Mouse (Mus musculus): Measurements from ENCODE around the gene Xkrx. TPM values are rescaled to one million over a fixed set of nuclear protein-coding genes. Genes with fewer than 3 reads are reported as not detected.
"Not testable (repeated sequence)": the region's sequence is repeated elsewhere in the genome, so short reads cannot be mapped to it uniquely, and the experiment has no call there.

The Xkrx gene
- total RNA-seq (2014; rRNA removed): 0.07 and 0.09 TPM in 2 replicates
- 0.09 and 0.10 TPM in 2 replicates for polyA plus RNA-seq (2012; rRNA removed)

DNA sequence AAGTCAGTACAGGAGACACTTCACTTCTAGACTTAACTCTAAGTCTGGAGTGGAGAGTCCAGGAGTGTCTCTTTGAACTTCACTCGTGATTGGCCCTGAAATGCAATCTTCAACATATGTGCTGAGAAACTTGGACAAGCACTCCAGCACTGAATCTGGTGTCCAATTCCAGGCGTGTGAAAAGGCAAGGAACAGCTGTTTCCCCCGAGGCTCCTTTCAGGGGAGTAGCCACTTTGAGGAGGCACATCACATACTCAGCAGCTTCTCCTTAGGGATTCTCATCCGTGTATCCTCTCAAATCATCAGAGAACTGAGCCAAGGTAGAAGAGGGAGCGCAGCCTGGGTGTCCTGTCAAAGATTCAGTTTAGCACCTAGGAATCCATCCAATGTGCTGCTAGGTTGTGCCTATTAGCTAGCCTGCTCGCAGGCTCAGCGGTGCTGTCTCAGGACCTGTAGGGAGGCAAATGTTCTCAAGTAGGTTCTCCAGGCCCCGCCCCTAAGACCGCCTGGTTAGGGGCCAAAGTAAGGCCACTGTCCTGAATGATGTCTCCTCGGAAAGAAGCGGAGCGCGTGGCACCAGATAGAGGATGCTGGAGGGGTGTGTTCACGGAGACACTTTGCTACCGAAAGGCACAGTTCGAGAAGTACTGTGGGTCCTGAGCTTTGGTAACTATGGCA, at the start of gene Xkrx:
Gene Xkrx (minus strand): TSS at position 34 of the 678 bp plus-strand sequence.
- 31% methylated on average over 16 of the region's 16 CpGs for WGBS
- Histone ChIP-seq H3K27ac (replicated peaks; ENCODE audit: insufficient read depth, low read depth, low read length) (no peak within 1 kb of the TSS), H3K27me3 (ENCODE audit: control insufficient read depth, insufficient read depth, low read length) (no peaks in the 10 kb centered on the region), H3K36me3 (ENCODE audit: control insufficient read depth, insufficient read depth, low read length) (no peaks in the 10 kb centered on the region), H3K9ac (ENCODE audit: low read depth, low read length) (no peak within 1 kb of the TSS), H3K4me3 (ENCODE audit: insufficient read depth, low read depth, low read length) (no peak within 1 kb of the TSS), H3K79me2 (ENCODE audit: control insufficient read depth, insufficient read depth, low read length) (no peaks in the 10 kb centered on the region), H3K4me1 (ENCODE audit: control insufficient read depth, insufficient read depth, low read length) (no peaks in the 10 kb centered on the region; the same call in 1 of the 2 replicates)
- TF ChIP-seq CTCF (IDR thresholded peaks at IDR 0.05; ENCODE audit: low read depth, low read length): no peak
- no peak for TF ChIP-seq POLR2A (IDR thresholded peaks at IDR 0.05; ENCODE audit: extremely low read depth, insufficient read depth, low read length)
- DNase-seq (ENCODE audit: extremely low read depth, low read depth, low spot score): no peak

DNA sequence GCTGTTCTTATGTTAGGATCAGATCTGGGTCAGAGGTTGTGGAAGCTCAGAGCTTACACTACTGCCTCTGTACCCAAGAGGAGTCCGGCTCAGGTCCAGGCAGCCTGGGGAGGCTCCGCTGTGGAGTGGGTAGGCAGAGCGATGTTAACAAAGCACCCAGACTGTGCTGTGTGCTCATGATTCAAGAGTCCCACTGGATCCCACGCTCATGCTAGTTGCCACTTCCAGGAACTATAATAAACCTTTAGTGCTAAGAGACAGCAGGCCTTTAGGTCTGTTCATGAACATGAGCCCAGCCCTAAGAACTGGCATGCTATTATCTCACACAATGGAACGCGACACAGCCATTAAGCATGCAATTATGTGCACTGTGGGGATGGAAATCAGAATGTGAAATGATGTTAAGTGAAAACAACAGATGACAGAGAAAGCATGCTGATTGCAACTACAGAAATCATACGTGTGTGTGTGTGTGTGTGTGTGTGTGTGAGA, 49.3 kb upstream of the Xkrx start:
- Histone ChIP-seq H3K4me3 (ENCODE audit: insufficient read depth, low read depth, low read length) (no peak overlapping the region), H3K4me1 (ENCODE audit: control insufficient read depth, insufficient read depth, low read length) (no peaks in the 10 kb centered on the region), H3K9ac (ENCODE audit: low read depth, low read length) (no peak overlapping the region), H3K79me2 (ENCODE audit: control insufficient read depth, insufficient read depth, low read length) (no peaks in the 10 kb centered on the region), H3K27me3 (ENCODE audit: control insufficient read depth, insufficient read depth, low read length) (no peaks in the 10 kb centered on the region), H3K27ac (replicated peaks; ENCODE audit: insufficient read depth, low read depth, low read length) (no peak overlapping the region), H3K36me3 (ENCODE audit: control insufficient read depth, insufficient read depth, low read length) (no peaks in the 10 kb centered on the region)
- 97% methylated on average over 7 of the region's 7 CpGs for WGBS
- TF ChIP-seq CTCF (IDR thresholded peaks at IDR 0.05; ENCODE audit: low read depth, low read length) (no peak), POLR2A (IDR thresholded peaks at IDR 0.05; ENCODE audit: extremely low read depth, insufficient read depth, low read length) (no peak)
- DNase-seq (ENCODE audit: extremely low read depth, low read depth, low spot score): no peak

DNA sequence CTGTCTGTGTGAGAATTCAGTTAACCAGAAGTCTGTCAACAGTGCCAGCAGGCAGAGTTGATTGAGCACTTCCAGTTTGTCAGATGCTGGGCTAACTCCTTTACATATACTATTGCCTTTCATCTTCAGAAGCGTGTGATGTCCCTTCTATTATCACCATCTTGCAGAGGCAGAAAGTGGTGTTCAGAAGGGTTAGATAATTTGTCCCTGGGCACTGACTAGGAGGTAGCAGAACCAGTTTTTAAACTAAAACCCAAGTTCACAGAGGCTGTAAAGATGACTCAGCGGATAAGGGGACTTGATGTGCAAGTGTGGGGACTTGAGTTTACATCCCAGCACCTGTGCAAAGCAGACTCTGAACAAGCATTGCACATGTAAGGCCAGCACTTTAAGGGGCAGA, 46.6 kb upstream of the Xkrx start:
- 75% methylated on average over 2 of the region's 2 CpGs for WGBS
- TF ChIP-seq POLR2A (IDR thresholded peaks at IDR 0.05; ENCODE audit: extremely low read depth, insufficient read depth, low read length): no peak
- TF ChIP-seq CTCF (IDR thresholded peaks at IDR 0.05; ENCODE audit: low read depth, low read length): no peak
- no peak for DNase-seq (ENCODE audit: extremely low read depth, low read depth, low spot score)
- Histone ChIP-seq H3K27me3 (ENCODE audit: control insufficient read depth, insufficient read depth, low read length) (no peaks in the 10 kb centered on the region), H3K9ac (ENCODE audit: low read depth, low read length) (no peak overlapping the region), H3K79me2 (ENCODE audit: control insufficient read depth, insufficient read depth, low read length) (no peaks in the 10 kb centered on the region), H3K4me3 (ENCODE audit: insufficient read depth, low read depth, low read length) (no peak overlapping the region), H3K4me1 (ENCODE audit: control insufficient read depth, insufficient read depth, low read length) (no peaks in the 10 kb centered on the region), H3K27ac (replicated peaks; ENCODE audit: insufficient read depth, low read depth, low read length) (no peak overlapping the region), H3K36me3 (ENCODE audit: control insufficient read depth, insufficient read depth, low read length) (no peaks in the 10 kb centered on the region)

DNA sequence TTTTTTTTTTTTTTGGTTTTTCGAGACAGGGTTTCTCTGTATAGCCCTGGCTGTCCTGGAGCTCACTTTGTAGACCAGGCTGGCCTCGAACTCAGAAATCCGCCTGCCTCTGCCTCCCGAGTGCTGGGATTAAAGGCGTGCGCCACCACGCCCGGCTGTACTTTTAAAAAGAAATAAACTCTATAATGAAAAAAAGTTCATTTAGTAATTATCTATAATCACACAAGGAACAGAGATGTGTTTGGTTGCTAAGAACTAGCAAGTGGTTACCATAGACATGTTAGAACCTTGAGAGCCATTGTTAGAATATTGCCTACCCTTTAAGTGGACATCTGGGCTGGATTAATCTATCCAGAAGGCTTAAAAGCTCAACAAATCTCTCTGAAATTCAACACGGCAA, 25.3 kb upstream of the Xkrx start, which contains the start of gene Arl13a:
Gene Arl13a (plus strand): TSS at position 301 of the 400 bp plus-strand sequence.
- DNase-seq (ENCODE audit: extremely low read depth, low read depth, low spot score); H3K36me3 ChIP-seq (ENCODE audit: control insufficient read depth, insufficient read depth, low read length); H3K9ac ChIP-seq (ENCODE audit: low read depth, low read length); H3K27me3 ChIP-seq (ENCODE audit: control insufficient read depth, insufficient read depth, low read length); H3K27ac ChIP-seq (replicated peaks; ENCODE audit: insufficient read depth, low read depth, low read length); H3K4me1 ChIP-seq (ENCODE audit: control insufficient read depth, insufficient read depth, low read length); H3K79me2 ChIP-seq (ENCODE audit: control insufficient read depth, insufficient read depth, low read length); H3K4me3 ChIP-seq (ENCODE audit: insufficient read depth, low read depth, low read length): not testable (repeated sequence)
- WGBS: 97% methylated on average over 6 of the region's 9 CpGs

- Histone ChIP-seq H3K4me1 (ENCODE audit: control insufficient read depth, insufficient read depth, low read length) (no peaks in the 10 kb centered on the region), H3K27ac (replicated peaks; ENCODE audit: insufficient read depth, low read depth, low read length) (no peak overlapping the region), H3K9ac (ENCODE audit: low read depth, low read length) (no peak overlapping the region), H3K27me3 (ENCODE audit: control insufficient read depth, insufficient read depth, low read length) (no peaks in the 10 kb centered on the region), H3K36me3 (ENCODE audit: control insufficient read depth, insufficient read depth, low read length) (no peaks in the 10 kb centered on the region), H3K4me3 (ENCODE audit: insufficient read depth, low read depth, low read length) (no peak overlapping the region), H3K79me2 (ENCODE audit: control insufficient read depth, insufficient read depth, low read length) (no peaks in the 10 kb centered on the region)
- DNase-seq (ENCODE audit: extremely low read depth, low read depth, low spot score): no peak
- 100% methylated on average over 1 of the region's 1 CpGs for WGBS
- TF ChIP-seq CTCF (IDR thresholded peaks at IDR 0.05; ENCODE audit: low read depth, low read length): no peak
- no peak for TF ChIP-seq POLR2A (IDR thresholded peaks at IDR 0.05; ENCODE audit: extremely low read depth, insufficient read depth, low read length)
These were observed 12.8 kb upstream of the Xkrx start for GRCm38 (mm10) chrX:134174699-134175098.

DNA sequence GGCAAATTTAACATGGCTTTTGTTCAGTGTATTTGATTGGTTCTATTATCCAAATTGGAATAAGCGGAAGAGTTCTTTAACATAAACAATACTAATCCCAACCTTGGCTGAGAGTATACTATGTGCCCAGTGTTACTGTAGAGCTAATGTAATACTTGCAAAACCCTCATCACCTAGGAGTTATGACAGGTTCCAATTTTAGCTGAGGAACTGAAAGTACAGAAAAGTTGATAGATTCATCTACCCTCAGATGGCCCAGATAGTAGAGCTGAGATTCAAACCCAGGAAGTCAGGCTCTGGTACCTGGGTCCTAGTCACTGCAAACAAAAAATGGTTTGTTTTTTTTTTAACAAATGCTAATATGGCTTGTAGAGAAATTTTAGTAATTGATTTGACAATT, 8.7 kb upstream of the Xkrx start:
- Histone ChIP-seq H3K36me3 (ENCODE audit: control insufficient read depth, insufficient read depth, low read length) (no peaks in the 10 kb centered on the region), H3K79me2 (ENCODE audit: control insufficient read depth, insufficient read depth, low read length) (no peaks in the 10 kb centered on the region), H3K4me3 (ENCODE audit: insufficient read depth, low read depth, low read length) (no peak overlapping the region), H3K27me3 (ENCODE audit: control insufficient read depth, insufficient read depth, low read length) (no peaks in the 10 kb centered on the region), H3K27ac (replicated peaks; ENCODE audit: insufficient read depth, low read depth, low read length) (no peak overlapping the region), H3K9ac (ENCODE audit: low read depth, low read length) (no peak overlapping the region), H3K4me1 (ENCODE audit: control insufficient read depth, insufficient read depth, low read length) (no peaks in the 10 kb centered on the region)
- WGBS: 96% methylated on average over 1 of the region's 1 CpGs
- DNase-seq (ENCODE audit: extremely low read depth, low read depth, low spot score): no peak
- TF ChIP-seq POLR2A (IDR thresholded peaks at IDR 0.05; ENCODE audit: extremely low read depth, insufficient read depth, low read length) (no peak), CTCF (IDR thresholded peaks at IDR 0.05; ENCODE audit: low read depth, low read length) (no peak)

All from liver, adult 2 months (tissue).